Mouse (Mus musculus): ENCODE data around the gene R3hdml. TPM values are rescaled to one million over a fixed set of nuclear protein-coding genes. Genes with fewer than 3 reads are reported as not detected.
A peak's percentile ranks its signal among the peaks of the same experiment; 100 is the strongest.

The R3hdml gene
- total and polyA plus RNA-seq, 2 experiments from 2014 or later, result 0.56 to 1.1 TPM

DNA sequence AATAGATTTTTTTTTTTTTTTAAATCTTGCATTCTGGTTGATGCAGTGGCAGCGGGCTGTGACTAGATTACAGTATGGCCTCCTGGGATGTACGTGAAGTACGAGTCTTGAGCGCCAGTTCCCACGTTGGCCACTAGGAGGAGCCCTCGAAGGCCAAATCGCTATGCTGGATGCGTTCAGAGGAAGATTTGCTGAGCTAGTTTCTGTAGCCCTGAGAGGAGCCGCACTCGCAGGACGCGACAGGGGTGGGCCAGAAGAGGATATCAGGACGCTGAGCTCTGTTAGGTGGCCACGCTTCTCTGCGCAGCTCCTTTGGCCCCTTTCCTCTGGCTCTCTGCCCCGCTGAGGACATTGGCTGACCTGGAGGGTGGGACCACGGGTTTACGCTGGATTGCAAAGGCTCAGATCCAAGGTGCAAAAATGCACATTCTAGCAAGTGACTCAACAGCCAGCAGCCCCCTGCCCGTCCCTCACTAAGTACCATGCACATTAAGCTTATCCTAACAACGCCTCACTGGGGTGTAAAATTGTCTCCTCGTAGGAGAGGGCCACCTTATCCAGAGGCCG, 42.9 kb downstream of the R3hdml start:
- H3K4me2 ChIP-seq (ENCODE audit: low read depth), result peak overlapping the region; percentile 63
- peak overlapping the region; percentile 34; the same call in 1 of the 2 replicates for H3K9ac ChIP-seq
- H3K27me3 ChIP-seq (ENCODE audit: insufficient read depth, low read length), result no peaks in the 10 kb centered on the region
- peak; percentile 94 for DNase-seq
- H3K27ac ChIP-seq (ENCODE audit: low read depth, low read length), result no peak overlapping the region
- H3K9me3 ChIP-seq (ENCODE audit: low read length), result no peaks in the 10 kb centered on the region
- H3K4me1 ChIP-seq (ENCODE audit: insufficient read depth), result no peaks in the 10 kb centered on the region
- 10% methylated on average over 22 of the region's 22 CpGs for WGBS
- H3K4me3 ChIP-seq (ENCODE audit: low read depth, low read length), result peak overlapping the region; percentile 30
- ATAC-seq, result peak; percentile 97
- peak; percentile 98 for TF ChIP-seq CTCF (IDR thresholded peaks at IDR 0.05; ENCODE audit: low read depth)
- no peaks in the 10 kb centered on the region for H3K36me3 ChIP-seq (ENCODE audit: insufficient read depth)

DNA sequence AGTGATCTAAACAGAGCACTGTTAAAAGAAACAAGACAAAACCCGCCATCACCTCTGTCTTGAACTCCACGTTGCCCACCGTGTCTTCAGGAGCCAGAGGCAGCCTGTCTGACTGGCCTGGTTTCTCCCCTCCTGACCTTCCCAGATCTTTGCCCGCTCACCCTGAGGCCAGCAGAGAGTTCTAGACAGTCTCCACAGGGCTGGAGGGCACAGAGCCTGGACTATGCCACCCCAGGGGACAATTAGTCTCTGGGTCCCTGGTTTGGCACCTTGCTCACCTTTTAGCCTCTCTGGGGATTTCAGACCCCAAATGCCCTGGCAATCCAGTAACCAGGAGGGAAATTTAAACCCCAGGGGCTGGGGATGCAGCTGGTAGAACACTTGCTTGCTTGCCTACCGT, 45.3 kb downstream of the R3hdml start:
- Histone ChIP-seq H3K4me1 (ENCODE audit: insufficient read depth) (no peaks in the 10 kb centered on the region), H3K27ac (ENCODE audit: low read depth, low read length) (no peak overlapping the region), H3K36me3 (ENCODE audit: insufficient read depth) (no peaks in the 10 kb centered on the region), H3K4me3 (ENCODE audit: low read depth, low read length) (no peak overlapping the region), H3K9me3 (ENCODE audit: low read length) (no peaks in the 10 kb centered on the region), H3K27me3 (ENCODE audit: insufficient read depth, low read length) (no peaks in the 10 kb centered on the region), H3K4me2 (ENCODE audit: low read depth) (no peak overlapping the region), H3K9ac (no peak overlapping the region)
- ATAC-seq (no peak), DNase-seq (no peak)
- 82% methylated on average over 5 of the region's 5 CpGs for WGBS
- no peak for TF ChIP-seq CTCF (IDR thresholded peaks at IDR 0.05; ENCODE audit: low read depth)

DNA sequence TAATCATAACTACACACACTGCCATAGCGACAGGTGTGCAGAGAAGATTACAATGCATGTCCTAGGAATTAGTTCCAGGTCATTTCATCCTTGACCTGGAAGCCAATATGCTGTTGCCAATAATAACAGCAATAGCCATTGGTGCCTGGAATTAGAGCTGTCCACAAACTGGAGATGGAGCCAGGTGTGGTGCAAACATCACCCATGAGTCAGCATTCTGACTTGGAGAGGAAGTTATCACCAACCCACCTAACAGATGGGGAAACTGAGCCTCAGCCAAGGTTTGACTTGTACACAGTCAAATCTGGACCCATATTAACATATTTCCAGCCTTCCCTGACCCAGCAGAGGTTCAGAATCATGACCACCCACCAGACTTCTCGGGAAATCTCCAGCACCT, 46.3 kb downstream of the R3hdml start:
- Histone ChIP-seq H3K9ac (no peak overlapping the region), H3K27me3 (ENCODE audit: insufficient read depth, low read length) (no peaks in the 10 kb centered on the region), H3K9me3 (ENCODE audit: low read length) (no peaks in the 10 kb centered on the region), H3K36me3 (ENCODE audit: insufficient read depth) (no peaks in the 10 kb centered on the region), H3K4me3 (ENCODE audit: low read depth, low read length) (no peak overlapping the region), H3K4me2 (ENCODE audit: low read depth) (no peak overlapping the region), H3K4me1 (ENCODE audit: insufficient read depth) (no peaks in the 10 kb centered on the region), H3K27ac (ENCODE audit: low read depth, low read length) (no peak overlapping the region)
- 84% methylated on average over 2 of the region's 2 CpGs for WGBS
- DNase-seq, result no peak
- TF ChIP-seq CTCF (IDR thresholded peaks at IDR 0.05; ENCODE audit: low read depth), result no peak
- ATAC-seq, result no peak

DNA sequence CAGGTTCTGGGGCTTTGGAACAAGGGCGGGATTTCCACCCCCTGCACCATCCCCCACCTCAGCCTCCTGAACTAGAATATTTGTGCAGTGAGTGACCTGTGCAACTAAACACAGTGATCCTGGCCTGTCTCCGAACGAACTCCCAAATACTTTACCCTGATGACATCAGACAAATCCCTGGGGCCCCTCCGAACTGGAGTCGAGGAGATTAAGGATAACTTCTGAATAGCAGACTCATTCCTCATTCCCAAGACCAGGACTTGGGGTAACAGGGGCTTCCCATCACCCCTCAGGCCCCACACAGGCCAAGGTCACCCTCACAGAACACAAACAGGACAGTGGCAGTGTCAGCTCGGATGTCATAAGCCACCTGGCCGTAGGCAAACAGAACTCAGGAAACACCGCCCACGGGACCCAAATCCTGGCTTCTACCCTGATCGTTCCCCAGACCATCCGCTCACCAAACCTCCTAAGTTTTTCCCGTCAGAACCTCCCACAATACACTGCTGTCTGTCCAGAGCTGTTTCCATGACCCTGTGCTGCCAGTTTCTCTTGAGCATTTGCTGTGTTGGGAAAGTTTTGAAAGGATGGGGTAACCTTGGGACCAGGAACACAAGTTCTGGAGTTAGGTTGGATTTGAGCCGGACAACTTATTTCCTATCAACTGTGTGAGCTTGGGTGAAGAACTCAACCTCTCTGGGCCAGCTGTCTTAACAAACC, 47.4 kb downstream of the R3hdml start:
- Histone ChIP-seq H3K9ac (no peak overlapping the region), H3K36me3 (ENCODE audit: insufficient read depth) (no peaks in the 10 kb centered on the region), H3K4me2 (ENCODE audit: low read depth) (no peak overlapping the region), H3K27me3 (ENCODE audit: insufficient read depth, low read length) (no peaks in the 10 kb centered on the region), H3K9me3 (ENCODE audit: low read length) (no peaks in the 10 kb centered on the region), H3K4me3 (ENCODE audit: low read depth, low read length) (no peak overlapping the region), H3K4me1 (ENCODE audit: insufficient read depth) (no peaks in the 10 kb centered on the region), H3K27ac (ENCODE audit: low read depth, low read length) (no peak overlapping the region)
- TF ChIP-seq CTCF (IDR thresholded peaks at IDR 0.05; ENCODE audit: low read depth), result no peak
- ATAC-seq (no peak), DNase-seq (no peak)
- 77% methylated on average over 13 of the region's 13 CpGs for WGBS

DNA sequence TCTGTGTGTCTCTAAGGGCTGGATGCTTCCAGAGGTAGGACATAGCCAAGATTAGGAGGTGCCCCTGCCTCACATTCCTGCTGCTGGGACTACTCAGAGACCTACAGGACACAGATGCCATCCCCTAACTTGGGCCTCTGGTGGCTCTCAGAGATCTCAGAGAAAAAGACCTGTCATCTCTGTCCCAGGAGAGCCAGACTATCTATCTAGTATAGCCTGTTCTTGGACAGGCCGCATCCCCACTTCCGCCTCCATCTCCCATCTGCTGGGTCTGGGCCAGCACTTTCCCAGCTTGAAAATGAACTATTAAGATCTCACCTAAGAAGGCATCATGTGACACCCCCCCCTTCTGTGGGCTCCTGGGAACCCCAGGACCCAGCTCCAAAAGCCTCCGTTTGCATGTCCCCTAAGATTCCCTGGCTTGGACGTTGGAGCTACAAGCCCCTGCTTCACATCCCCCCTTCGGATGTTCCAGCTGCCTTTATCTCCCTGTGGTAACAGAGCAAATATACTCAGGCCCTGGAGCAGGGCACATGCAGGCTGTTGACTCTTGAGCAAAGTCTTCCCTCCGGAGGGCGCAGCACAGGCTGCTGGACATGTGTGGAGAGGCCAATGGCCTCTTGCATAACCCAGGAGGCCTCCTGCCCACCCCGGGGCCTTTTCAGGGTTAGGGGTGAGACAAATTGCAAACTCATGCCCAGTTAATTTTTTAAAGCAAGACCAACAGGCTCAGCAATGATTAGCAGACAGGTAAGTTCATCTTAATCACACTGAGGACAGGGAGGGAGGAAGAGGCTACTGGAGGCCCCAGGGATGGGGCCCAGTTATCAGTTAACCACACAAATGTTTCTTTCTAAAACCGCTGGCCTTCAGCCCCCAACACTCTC, 48.4 kb downstream of the R3hdml start:
- 83% methylated on average over 9 of the region's 9 CpGs for WGBS
- Histone ChIP-seq H3K36me3 (ENCODE audit: insufficient read depth) (no peaks in the 10 kb centered on the region), H3K27ac (ENCODE audit: low read depth, low read length) (no peak overlapping the region), H3K4me1 (ENCODE audit: insufficient read depth) (no peaks in the 10 kb centered on the region), H3K9ac (no peak overlapping the region), H3K27me3 (ENCODE audit: insufficient read depth, low read length) (no peaks in the 10 kb centered on the region), H3K9me3 (ENCODE audit: low read length) (no peaks in the 10 kb centered on the region), H3K4me2 (ENCODE audit: low read depth) (no peak overlapping the region), H3K4me3 (ENCODE audit: low read depth, low read length) (no peak overlapping the region)
- TF ChIP-seq CTCF (IDR thresholded peaks at IDR 0.05; ENCODE audit: low read depth), result no peak
- ATAC-seq (no peak), DNase-seq (no peak)

DNA sequence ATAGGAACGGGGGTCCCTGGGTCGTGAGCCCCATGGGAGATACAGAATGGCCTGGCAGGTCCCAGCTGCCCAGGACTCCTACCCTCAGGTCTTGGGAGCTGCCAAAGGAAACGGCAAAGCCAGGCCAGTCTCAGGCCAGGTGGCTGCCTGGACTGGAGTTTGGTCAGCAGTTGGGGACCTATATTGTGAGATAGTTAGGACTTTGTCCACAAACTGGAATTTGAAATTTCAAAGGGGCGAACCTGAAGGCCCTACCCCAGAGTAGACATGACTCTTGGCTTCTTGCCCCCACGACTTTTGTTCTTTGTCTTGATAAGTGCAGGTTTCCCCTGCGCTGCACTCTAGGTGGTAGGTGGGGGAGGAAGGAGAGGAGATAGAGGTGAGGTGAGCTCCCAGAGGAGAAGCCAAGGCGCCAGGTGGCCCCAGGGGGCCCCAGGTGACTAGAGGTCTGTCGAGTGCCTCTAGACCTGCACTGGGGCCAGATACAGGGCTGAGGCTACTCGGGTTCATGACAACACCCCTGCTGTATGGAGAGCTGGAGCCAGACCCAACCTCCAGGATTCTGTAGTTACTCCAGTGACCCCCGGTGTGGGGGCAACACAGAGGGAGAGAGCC, 49.6 kb downstream of the R3hdml start:
- no peak for TF ChIP-seq CTCF (IDR thresholded peaks at IDR 0.05; ENCODE audit: low read depth)
- Histone ChIP-seq H3K27ac (ENCODE audit: low read depth, low read length) (no peak overlapping the region), H3K4me2 (ENCODE audit: low read depth) (no peak overlapping the region), H3K9ac (no peak overlapping the region), H3K27me3 (ENCODE audit: insufficient read depth, low read length) (no peaks in the 10 kb centered on the region), H3K9me3 (ENCODE audit: low read length) (no peaks in the 10 kb centered on the region), H3K4me1 (ENCODE audit: insufficient read depth) (no peaks in the 10 kb centered on the region), H3K36me3 (ENCODE audit: insufficient read depth) (no peaks in the 10 kb centered on the region), H3K4me3 (ENCODE audit: low read depth, low read length) (no peak overlapping the region)
- ATAC-seq, result no peak
- 84% methylated on average over 10 of the region's 10 CpGs for WGBS
- no peak for DNase-seq
